Mouse (Mus musculus): ENCODE results near the gene Gabpb2. TPM values are rescaled to one million over a fixed set of nuclear protein-coding genes. Genes with fewer than 3 reads are reported as not detected.

Gene Gabpb2
- total RNA-seq, 1 experiment from 2014 or later: 33.1 TPM

Small RNAs within 50 kb of the gene (microRNA-seq; reads per million reads assigned to microRNA genes)
- 0 reads per million in 2 experiments for gene Mir8099-1

Other genes starting within 250 kb of the Gabpb2 start
- 58.1 and 61.8 TPM in 2 replicates for gene Pi4kb, start 243.2 kb downstream of the Gabpb2 start, total RNA-seq (2021)
- gene Zfp687, start 202.5 kb downstream of the Gabpb2 start, total RNA-seq (2021): 25.6 and 44.9 TPM in 2 replicates
- gene Psmd4, start 175.3 kb downstream of the Gabpb2 start, total RNA-seq (2021): 261 and 282 TPM in 2 replicates
- 39.5 and 43.1 TPM in 2 replicates for gene Pip5k1a, start 111.0 kb downstream of the Gabpb2 start, total RNA-seq (2021)
- 68.4 and 72.5 TPM in 2 replicates for gene Vps72, start 106.9 kb downstream of the Gabpb2 start, total RNA-seq (2021)
- 1.0 and 1.1 TPM in 2 replicates for gene Tmod4, start 93.4 kb downstream of the Gabpb2 start, total RNA-seq (2021)
- 35.1 and 40.6 TPM in 2 replicates for gene Scnm1, start 83.9 kb downstream of the Gabpb2 start, total RNA-seq (2021)
- gene Lysmd1, start 83.8 kb downstream of the Gabpb2 start, total RNA-seq (2021): 13.8 and 14.8 TPM in 2 replicates
- gene Tnfaip8l2, start 75.6 kb downstream of the Gabpb2 start, total RNA-seq (2021): 1.1 TPM in 1 of 2 replicates, not detected in the other
- gene Sema6c, start 57.5 kb downstream of the Gabpb2 start, total RNA-seq (2021): 3.9 and 5.0 TPM in 2 replicates
- 94.6 and 101 TPM in 2 replicates for gene Cdc42se1, start 10.8 kb upstream of the Gabpb2 start, total RNA-seq (2021)
- 7.6 and 8.9 TPM in 2 replicates for gene Mllt11, start 14.3 kb upstream of the Gabpb2 start, total RNA-seq (2021)
- 0.24 TPM in 1 of 2 replicates, not detected in the other for gene Gm128, start 23.7 kb upstream of the Gabpb2 start, total RNA-seq (2021)
- 0.24 TPM in 1 of 2 replicates, not detected in the other for gene Bnipl, start 33.3 kb upstream of the Gabpb2 start, total RNA-seq (2021)
- 164 and 181 TPM in 2 replicates for gene Mindy1, start 63.4 kb upstream of the Gabpb2 start, total RNA-seq (2021)
- gene Prune1, start 64.2 kb upstream of the Gabpb2 start, total RNA-seq (2021): 27.9 and 38.2 TPM in 2 replicates
- 1.2 and 1.3 TPM in 2 replicates for gene Anxa9, start 89.3 kb upstream of the Gabpb2 start, total RNA-seq (2021)
- 253 and 254 TPM in 2 replicates for gene Cers2, start 96.9 kb upstream of the Gabpb2 start, total RNA-seq (2021)
- 33.8 and 35.0 TPM in 2 replicates for gene Setdb1, start 139.3 kb upstream of the Gabpb2 start, total RNA-seq (2021)
- not detected in 2 replicates for gene 4930558C23Rik, start 184.9 kb upstream of the Gabpb2 start, total RNA-seq (2021)
- 68.2 and 87.6 TPM in 2 replicates for gene Arnt, start 216.5 kb upstream of the Gabpb2 start, total RNA-seq (2021)

All from adrenal gland, postnatal 25 days (tissue).